Mouse (Mus musculus) adrenal gland, postnatal 14 days (tissue): ENCODE measurements around the gene Krt34. TPM values are rescaled to one million over a fixed set of nuclear protein-coding genes. Genes with fewer than 3 reads are reported as not detected.
A peak's percentile ranks its signal among the peaks of the same experiment; 100 is the strongest.

ENCODE experiments used
- DNase-seq: peaks from one replicate; pipeline ENCODE4 v3.0.0; 2021; ENCODE audit warnings: mixed read lengths
- total RNA-seq: library from RNA; stranded (reverse); gene quantifications from 2 replicates; pipeline ENCODE4 v1.2.3, GENCODE M21; 2021

The Krt34 gene
- total RNA-seq, 1 experiment from 2014 or later, result not detected

GRCm38 (mm10) chr11:99999091-99999490, 42.3 kb downstream of the Krt34 start:
- no peak for DNase-seq

GRCm38 (mm10) chr11:99994384-99994661, 47.0 kb downstream of the Krt34 start:
- no peak for DNase-seq

DNA sequence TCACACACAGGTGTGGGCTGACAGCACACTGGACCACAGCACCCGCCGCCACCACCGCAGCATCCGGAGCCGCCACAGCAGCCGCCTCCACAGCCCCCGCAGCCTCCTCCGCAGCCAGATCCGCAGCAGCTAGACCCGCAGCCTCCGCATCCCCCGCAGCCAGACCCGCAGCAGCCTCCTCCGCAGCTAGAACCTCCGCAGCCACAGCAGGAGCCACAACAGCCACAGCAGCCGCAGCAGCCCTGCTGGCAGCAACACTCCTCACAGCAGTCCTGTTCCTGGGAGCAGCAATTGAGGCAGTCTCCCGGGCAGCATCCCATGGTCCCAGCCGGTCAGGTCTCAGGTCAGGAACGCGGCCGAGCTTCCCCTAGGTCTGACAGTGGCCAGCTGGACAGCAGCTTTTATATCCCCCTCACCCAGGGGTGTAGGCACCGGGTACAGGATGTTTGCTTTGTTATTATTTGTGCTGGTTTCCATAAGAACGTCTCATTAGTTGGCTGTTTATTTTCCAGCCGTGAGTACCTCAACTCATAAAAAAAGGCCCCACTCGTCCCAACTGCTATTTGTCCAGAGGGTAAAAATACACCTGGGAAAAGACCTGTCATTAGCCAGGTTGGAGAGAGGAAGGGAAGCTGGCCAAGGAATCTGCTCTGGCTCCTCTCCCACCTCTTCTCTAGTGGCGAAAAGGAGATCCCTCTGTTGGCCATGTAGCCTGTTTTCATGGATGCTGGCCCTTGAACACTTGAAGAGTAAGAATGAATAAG, 47.6 kb downstream of the Krt34 start, which contains the start of gene Krtap17-1:
Krtap17-1 (minus strand) TSS at position 375 of the 764 bp plus-strand sequence.
- DNase-seq, result no peak

- DNase-seq, result no peak
Observed at GRCm38 (mm10) chr11:99990571-99990970, 50.8 kb downstream of the Krt34 start.

- peak; percentile 49 for DNase-seq
Observed at GRCm38 (mm10) chr11:99989881-99990405, 51.4 kb downstream of the Krt34 start.

DNA sequence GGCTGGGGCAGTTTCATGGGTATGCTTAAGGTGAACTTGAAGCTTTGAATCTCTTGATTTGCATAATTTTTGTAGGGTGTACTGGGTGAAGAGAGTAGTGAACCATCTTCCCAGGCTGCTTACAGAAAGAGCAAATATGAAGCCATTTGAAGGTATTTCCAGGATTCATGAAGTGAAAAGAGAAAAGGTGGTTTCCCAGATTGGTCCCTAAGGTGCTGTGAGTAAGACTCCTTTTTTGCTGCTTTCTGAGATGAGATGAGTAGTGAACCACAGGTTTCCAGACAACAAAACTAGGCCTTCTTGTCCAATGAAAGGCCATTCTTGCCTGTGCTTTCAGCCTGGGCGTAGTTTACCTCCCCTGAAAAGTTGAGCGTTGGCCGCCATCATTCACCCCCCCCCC, 52.8 kb downstream of the Krt34 start:
- no peak for DNase-seq

Other genes with a start within 250 kb of the Krt34 start
- not detected in 2 replicates for gene Gm11596, start 248.1 kb downstream of the Krt34 start, total RNA-seq
- not detected in 2 replicates for gene Gm11569, start 242.6 kb downstream of the Krt34 start, total RNA-seq
- gene Gm11554, start 237.1 kb downstream of the Krt34 start, total RNA-seq, result not detected in 2 replicates
- gene Krtap4-13, start 231.7 kb downstream of the Krt34 start, total RNA-seq, result not detected in 2 replicates
- gene Gm11564, start 225.9 kb downstream of the Krt34 start, total RNA-seq, result not detected in 2 replicates
- gene 2300003K06Rik, start 203.5 kb downstream of the Krt34 start, total RNA-seq, result not detected in 2 replicates
- not detected in 2 replicates for gene Krtap4-16, start 189.9 kb downstream of the Krt34 start, total RNA-seq
- gene Gm11568, start 183.6 kb downstream of the Krt34 start, total RNA-seq, result not detected in 2 replicates
- gene Gm11559, start 177.1 kb downstream of the Krt34 start, total RNA-seq, result not detected in 2 replicates
- not detected in 2 replicates for gene Krtap9-1, start 168.2 kb downstream of the Krt34 start, total RNA-seq
- not detected in 2 replicates for gene Gm11567, start 162.4 kb downstream of the Krt34 start, total RNA-seq
- gene Krtap31-1, start 133.6 kb downstream of the Krt34 start, total RNA-seq, result not detected in 2 replicates
- not detected in 2 replicates for gene Gm11565, start 126.8 kb downstream of the Krt34 start, total RNA-seq
- gene Krtap31-2, start 105.3 kb downstream of the Krt34 start, total RNA-seq, result not detected in 2 replicates
- gene Krtap9-5, start 93.1 kb downstream of the Krt34 start, total RNA-seq, result not detected in 2 replicates
- gene Krtap29-1, start 62.5 kb downstream of the Krt34 start, total RNA-seq, result not detected in 2 replicates
- not detected in 2 replicates for gene Krtap16-1, start 55.0 kb downstream of the Krt34 start, total RNA-seq
- gene Krtap17-1, start 47.6 kb downstream of the Krt34 start, total RNA-seq, result not detected in 2 replicates
- gene Krt33a, start 25.3 kb downstream of the Krt34 start, total RNA-seq, result not detected in 2 replicates
- gene Krt33b, start 11.7 kb downstream of the Krt34 start, total RNA-seq, result not detected in 2 replicates
- gene Krt31, start 9.0 kb upstream of the Krt34 start, total RNA-seq, result not detected in 2 replicates
- gene Krt32, start 46.7 kb upstream of the Krt34 start, total RNA-seq, result not detected in 2 replicates
- gene Krt35, start 54.7 kb upstream of the Krt34 start, total RNA-seq, result not detected in 2 replicates
- 0.19 TPM in 1 of 2 replicates, not detected in the other for gene Krt36, start 64.1 kb upstream of the Krt34 start, total RNA-seq
- gene Krt13, start 80.0 kb upstream of the Krt34 start, total RNA-seq, result not detected in 2 replicates
- gene Krt15, start 94.4 kb upstream of the Krt34 start, total RNA-seq, result not detected in 2 replicates
- gene Krt19, start 107.1 kb upstream of the Krt34 start, total RNA-seq, result 6.4 and 6.6 TPM in 2 replicates
- gene Krt9, start 151.7 kb upstream of the Krt34 start, total RNA-seq, result not detected in 2 replicates
- 0.38 and 0.41 TPM in 2 replicates for gene Krt14, start 166.0 kb upstream of the Krt34 start, total RNA-seq
- not detected in 2 replicates for gene Krt16, start 207.3 kb upstream of the Krt34 start, total RNA-seq
- not detected in 2 replicates for gene Krt17, start 219.5 kb upstream of the Krt34 start, total RNA-seq
- gene Krt42, start 228.3 kb upstream of the Krt34 start, total RNA-seq, result not detected in 2 replicates